Mouse (Mus musculus): ENCODE data around the gene Zfpm1. TPM values are rescaled to one million over a fixed set of nuclear protein-coding genes. Genes with fewer than 3 reads are reported as not detected.
A peak's percentile ranks its signal among the peaks of the same experiment; 100 is the strongest.

Zfpm1 gene
- total RNA-seq (2021) = 10 to 100 TPM in 1 of 2 experiments, 1 to 10 TPM in 1; 8.6 to 12.2 TPM

GRCm38 (mm10) chr8:122282035-122282358 is at the start of gene Zfpm1:
TSS of gene Zfpm1 (plus strand) at chr8:122282141.
- DNase-seq = no peak
- intact Hi-C loops (cut with DNase I) = no loop called here

- intact Hi-C loops (cut with DNase I) = no loop called here
- DNase-seq = peak; percentile 63
Measured at GRCm38 (mm10) chr8:122234055-122234454, 47.9 kb upstream of the Zfpm1 start.

- no peak for DNase-seq
- intact Hi-C loops (cut with DNase I) = no loop called here
Measured at GRCm38 (mm10) chr8:122236521-122236920, 45.4 kb upstream of the Zfpm1 start.

GRCm38 (mm10) chr8:122238225-122238624 is 43.7 kb upstream of the Zfpm1 start:
- intact Hi-C loops (cut with DNase I) = no loop called here

GRCm38 (mm10) chr8:122238731-122239130 is 43.2 kb upstream of the Zfpm1 start:
- intact Hi-C loops (cut with DNase I) = no loop called here
- no peak for DNase-seq

More at GRCm38 (mm10) chr8:122238225-122238624, 43.7 kb upstream of the Zfpm1 start:
- DNase-seq = no peak

GRCm38 (mm10) chr8:122240241-122241026 is 41.5 kb upstream of the Zfpm1 start:
- intact Hi-C loops (cut with DNase I) = no loop called here
- DNase-seq = peak; percentile 59

GRCm38 (mm10) chr8:122243310-122243709 is 38.6 kb upstream of the Zfpm1 start:
- intact Hi-C loops (cut with DNase I) = no loop called here
- DNase-seq = no peak

- intact Hi-C loops (cut with DNase I) = no loop called here
- DNase-seq = no peak
Measured at GRCm38 (mm10) chr8:122245161-122245560, 36.8 kb upstream of the Zfpm1 start.

GRCm38 (mm10) chr8:122246257-122247211 is 35.4 kb upstream of the Zfpm1 start:
- DNase-seq = no peak
- intact Hi-C loops (cut with DNase I) = no loop called here

- DNase-seq = no peak
- intact Hi-C loops (cut with DNase I) = no loop called here
Measured at GRCm38 (mm10) chr8:122251739-122252138, 30.2 kb upstream of the Zfpm1 start.

- DNase-seq = no peak
- intact Hi-C loops (cut with DNase I) = no loop called here
Measured at GRCm38 (mm10) chr8:122252366-122252765, 29.6 kb upstream of the Zfpm1 start.

GRCm38 (mm10) chr8:122259351-122259750 is 22.6 kb upstream of the Zfpm1 start:
- intact Hi-C loops (cut with DNase I) = no loop called here
- DNase-seq = peak; percentile 80

GRCm38 (mm10) chr8:122260755-122261154 is 21.2 kb upstream of the Zfpm1 start:
- intact Hi-C loops (cut with DNase I) = no loop called here
- DNase-seq = no peak

- intact Hi-C loops (cut with DNase I) = no loop called here
- peak; percentile 55 for DNase-seq
Measured at GRCm38 (mm10) chr8:122262835-122263234, 19.1 kb upstream of the Zfpm1 start.

GRCm38 (mm10) chr8:122264243-122264642 is 17.7 kb upstream of the Zfpm1 start:
- DNase-seq = peak; percentile 78
- intact Hi-C loops (cut with DNase I) = no loop called here

GRCm38 (mm10) chr8:122265522-122265921 is 16.4 kb upstream of the Zfpm1 start:
- intact Hi-C loops (cut with DNase I) = loop anchor here (5.0 kb wide), 1 partner anchor 288 kb away; no protein-coding TSS in a partner anchor
- DNase-seq = no peak

GRCm38 (mm10) chr8:122266867-122267266 is 15.1 kb upstream of the Zfpm1 start:
- peak; percentile 78 for DNase-seq
- intact Hi-C loops (cut with DNase I) = loop anchor here (5.0 kb wide), 1 partner anchor 290 kb away; no protein-coding TSS in a partner anchor

- intact Hi-C loops (cut with DNase I) = loop anchor here (5.0 kb wide), 1 partner anchor 292 kb away; no protein-coding TSS in a partner anchor
- DNase-seq = no peak
Measured at GRCm38 (mm10) chr8:122268861-122269260, 13.1 kb upstream of the Zfpm1 start.

- intact Hi-C loops (cut with DNase I) = loop anchor here (5.0 kb wide), 1 partner anchor 292 kb away; no protein-coding TSS in a partner anchor
- DNase-seq = peak; percentile 87
Measured at GRCm38 (mm10) chr8:122269404-122269803, 12.5 kb upstream of the Zfpm1 start.

- no peak for DNase-seq
- intact Hi-C loops (cut with DNase I) = no loop called here
Measured at GRCm38 (mm10) chr8:122270555-122270954, 11.4 kb upstream of the Zfpm1 start.

- DNase-seq = peak; percentile 88
- intact Hi-C loops (cut with DNase I) = loop anchor here (2.0 kb wide), 1 partner anchor 62 kb away; no protein-coding TSS in a partner anchor
Measured at GRCm38 (mm10) chr8:122273152-122273551, 8.8 kb upstream of the Zfpm1 start.

Data from left cerebral cortex, postnatal 4 days (tissue).